Mouse (Mus musculus) lung, adult 2 months (tissue): ENCODE measurements around the gene C1rl. TPM values are rescaled to one million over a fixed set of nuclear protein-coding genes. Genes with fewer than 3 reads are reported as not detected.
A peak's percentile ranks its signal among the peaks of the same experiment; 100 is the strongest.
"Not testable (repeated sequence)": the region's sequence is repeated elsewhere in the genome, so short reads cannot be mapped to it uniquely, and the experiment has no call there.

Source experiments
- DNase-seq: peaks from one replicate; pipeline ENCODE4 v3.0.0; 2022
- H3K4me1 ChIP-seq: fragments of 200-500 bp; 2 replicates; pipeline ENCODE4 v1.6.1; 2011; ENCODE audit warnings: low read length; ENCODE audit not compliant: control insufficient read depth, insufficient read depth
- H3K4me3 ChIP-seq: fragments of 200-500 bp; replicated peaks from 2 replicates; pipeline ENCODE3; 2011; ENCODE audit warnings: low read depth, mild to moderate bottlenecking, control low read depth, low read length; ENCODE audit errors: extremely low read depth
- CTCF ChIP-seq: fragments of 200-500 bp; IDR thresholded peaks from 2 replicates; pipeline ENCODE4 v1.5.1; 2011; ENCODE audit warnings: mild to moderate bottlenecking, low read length, control low read depth; ENCODE audit not compliant: insufficient read depth
- POLR2A ChIP-seq: fragments of 200-500 bp; IDR thresholded peaks from 2 replicates; pipeline ENCODE4 v1.6.1; 2011; ENCODE audit warnings: low read depth, mild to moderate bottlenecking, control low read depth, low read length, borderline replicate concordance; ENCODE audit errors: extremely low read depth
- WGBS: fragments of 180-500 bp; shearing (Covaris S2); methylation state at CpG from one replicate; pipeline ENCODE4 v1.1.7; 2018; 5-methylcytosine and 5-hydroxymethylcytosine counted together
- polyA plus RNA-seq: library from polyadenylated mRNA; depleted of rRNA; stranded (reverse); fragments of >200 nt; gene quantifications from 2 replicates; pipeline ENCODE4 v1.2.3, GENCODE M21; 2012

C1rl gene
- polyA plus RNA-seq, 1 experiment = 5.9 TPM

DNA sequence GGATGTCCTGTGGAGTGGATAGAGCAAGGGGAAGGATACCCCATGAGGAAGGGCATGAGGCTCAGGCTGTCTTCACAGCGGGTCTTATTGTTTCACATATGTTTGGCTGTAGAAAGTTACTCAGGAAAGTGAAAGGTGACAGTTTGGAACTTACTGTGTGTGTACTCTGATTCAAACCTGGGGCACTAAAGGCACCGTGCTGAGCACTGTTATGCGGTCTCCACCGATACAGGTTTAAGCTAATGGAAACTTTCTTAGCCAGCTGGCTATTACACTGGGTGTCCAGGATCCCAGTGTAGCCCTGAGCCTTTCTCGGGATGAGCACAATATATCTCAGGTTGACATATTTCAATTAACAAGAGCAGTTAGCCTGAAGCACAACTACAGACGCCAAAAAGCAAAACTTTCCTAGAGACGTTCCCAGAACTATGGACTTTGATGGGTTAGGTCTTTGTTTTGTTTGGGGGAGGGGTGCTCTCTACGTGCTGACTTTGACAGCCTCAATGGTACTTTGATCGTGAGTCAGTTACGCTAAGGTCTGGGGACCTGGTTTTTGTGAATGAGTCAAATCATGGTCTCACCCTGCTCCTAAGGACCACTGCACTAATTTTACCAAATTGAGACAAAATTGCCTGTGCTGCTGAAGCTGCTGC lies 7.1 kb downstream of the C1rl start:
- TF ChIP-seq POLR2A (no peak), CTCF (no peak)
- Histone ChIP-seq H3K4me3 (no peak overlapping the region), H3K4me1 (no peaks in the 10 kb centered on the region)
- DNase-seq = no peak
- WGBS = 51% methylated on average over 10 of the region's 10 CpGs

DNA sequence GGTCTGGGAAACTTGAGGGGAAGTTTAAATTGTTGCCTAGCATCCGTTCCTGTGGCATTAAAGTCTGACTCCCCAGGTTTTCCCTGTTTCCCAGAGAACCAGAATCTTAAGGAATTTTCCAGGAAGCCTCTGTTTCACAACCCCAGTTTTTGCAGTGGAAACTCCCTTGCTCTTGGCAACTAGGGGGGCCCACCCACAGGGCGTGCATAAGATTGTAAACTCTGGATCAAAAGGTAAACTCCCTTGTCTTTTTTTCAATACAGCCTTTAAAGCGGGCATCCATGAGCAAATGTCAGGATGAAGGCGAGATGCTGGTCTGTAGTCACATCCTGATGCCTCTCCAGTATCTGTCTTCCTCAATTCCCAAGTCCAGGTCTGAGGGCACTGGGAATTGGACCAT lies 8.6 kb downstream of the C1rl start:
- TF ChIP-seq POLR2A (no peak), CTCF (no peak)
- 62% methylated on average over 4 of the region's 4 CpGs for WGBS

DNA sequence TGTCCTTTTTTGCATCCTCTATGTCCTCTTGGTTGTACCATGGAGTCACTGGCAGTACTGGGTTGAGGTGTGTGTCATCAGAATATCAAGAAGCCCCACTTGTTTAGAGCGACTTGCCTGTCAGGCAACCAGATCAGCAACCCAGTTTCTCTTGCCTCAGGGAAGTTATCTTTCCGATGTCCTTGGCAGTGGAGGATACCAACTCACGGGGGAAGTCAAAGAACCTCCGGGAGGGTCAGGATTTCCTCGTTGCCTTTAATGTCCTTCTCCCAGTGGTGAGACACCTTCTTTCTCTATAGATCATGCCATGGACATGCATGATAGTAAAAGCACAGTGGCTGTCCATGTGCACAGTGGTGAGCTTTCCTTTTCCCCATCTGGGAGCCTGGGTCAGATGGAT lies 9.1 kb downstream of the C1rl start:
- H3K4me1 ChIP-seq = no peaks in the 10 kb centered on the region
- TF ChIP-seq POLR2A = no peak
- DNase-seq = no peak
- WGBS = 78% methylated on average over 5 of the region's 5 CpGs
- no peak overlapping the region for H3K4me3 ChIP-seq

More for the DNA sequence above, 8.6 kb downstream of the C1rl start:
- DNase-seq = no peak
- Histone ChIP-seq H3K4me1 (no peaks in the 10 kb centered on the region), H3K4me3 (no peak overlapping the region)

DNA sequence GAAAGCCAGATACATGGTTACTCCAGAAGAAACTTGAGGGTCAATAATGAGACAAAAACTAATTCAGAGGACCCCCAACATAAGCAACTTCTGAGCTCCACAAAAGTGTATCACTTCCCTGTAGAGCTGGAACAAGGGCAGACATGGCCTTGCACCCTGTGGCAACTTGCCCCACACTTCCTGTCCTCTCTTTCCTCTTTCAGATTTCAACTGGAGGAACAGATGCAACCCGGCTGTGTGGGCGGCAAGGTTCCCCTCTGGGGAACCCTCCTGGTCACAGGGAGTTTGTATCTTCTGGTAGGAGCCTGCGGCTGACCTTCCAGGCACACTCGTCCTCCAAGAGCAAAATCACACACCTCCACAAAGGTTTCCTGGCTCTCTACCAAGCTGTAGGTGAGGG lies 12.1 kb downstream of the C1rl start:
- TF ChIP-seq CTCF = no peak
- 62% methylated on average over 4 of the region's 4 CpGs for WGBS
- no peak for DNase-seq
- H3K4me3 ChIP-seq = no peak overlapping the region
- no peaks in the 10 kb centered on the region for H3K4me1 ChIP-seq

DNA sequence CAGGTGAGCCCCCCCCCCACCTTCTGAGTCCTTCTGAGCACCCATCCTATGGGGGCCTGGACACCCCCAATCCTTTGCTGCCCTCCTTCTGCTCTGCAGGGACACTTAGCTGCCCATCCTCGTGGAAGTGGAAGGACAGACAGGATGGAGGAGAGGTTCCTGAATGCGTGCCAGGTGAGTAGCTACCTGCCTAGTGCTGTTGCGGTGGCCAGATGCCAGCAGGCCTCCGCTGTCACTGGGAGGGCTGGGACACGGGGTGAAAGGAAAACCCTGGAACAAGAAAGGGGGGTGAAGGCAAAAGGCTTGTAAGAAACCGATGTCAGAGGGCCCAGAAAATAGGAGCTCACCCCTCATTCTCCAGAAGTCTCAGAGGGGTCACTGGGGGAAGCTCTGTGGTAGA lies 14.1 kb downstream of the C1rl start:
- no peaks in the 10 kb centered on the region for H3K4me1 ChIP-seq
- no peak overlapping the region for H3K4me3 ChIP-seq
- 72% methylated on average over 6 of the region's 6 CpGs for WGBS
- no peak for TF ChIP-seq POLR2A
- no peak for TF ChIP-seq CTCF
- no peak for DNase-seq

DNA sequence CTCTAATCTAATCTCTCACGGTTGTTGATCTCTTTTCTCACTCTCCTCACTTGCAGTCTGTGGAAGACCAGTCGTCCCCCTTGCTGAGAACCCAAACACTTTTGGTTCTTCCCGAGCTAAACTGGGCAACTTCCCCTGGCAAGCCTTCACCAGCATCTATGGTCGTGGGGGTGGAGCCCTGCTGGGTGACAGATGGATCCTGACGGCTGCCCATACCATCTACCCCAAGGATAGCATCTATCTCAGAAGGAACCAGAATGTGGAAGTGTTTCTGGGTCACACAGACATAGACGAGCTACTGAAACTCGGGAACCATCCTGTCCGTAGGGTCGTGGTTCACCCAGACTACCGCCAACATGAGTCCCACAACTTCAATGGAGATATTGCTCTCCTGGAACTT lies 15.4 kb downstream of the C1rl start:
- WGBS = 62% methylated on average over 10 of the region's 10 CpGs
- no peak for DNase-seq
- Histone ChIP-seq H3K4me1 (no peaks in the 10 kb centered on the region; the same call in 1 of the 2 replicates), H3K4me3 (no peak overlapping the region)
- TF ChIP-seq CTCF = no peak
- TF ChIP-seq POLR2A = no peak

DNA sequence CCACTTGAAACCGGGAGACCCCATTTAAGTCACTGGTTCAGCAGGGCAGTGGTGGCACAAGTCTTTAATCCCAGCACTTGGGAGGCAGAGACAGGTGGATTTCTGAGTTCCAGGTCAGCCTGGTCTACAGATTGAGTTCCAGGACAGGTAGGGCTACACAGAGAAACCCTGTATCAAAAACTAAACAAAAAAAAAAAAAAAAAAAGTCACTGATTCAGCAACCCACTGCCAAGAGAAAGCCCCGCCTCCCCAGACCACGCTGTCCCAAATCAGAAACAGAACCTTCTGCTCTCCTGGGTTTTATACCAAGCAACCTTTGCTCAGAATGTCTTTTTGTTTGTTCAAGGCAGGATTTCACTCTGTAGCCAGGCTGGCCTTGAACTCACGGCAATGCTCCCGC lies 16.3 kb downstream of the C1rl start:
- H3K4me1 ChIP-seq, DNase-seq, H3K4me3 ChIP-seq: not testable (repeated sequence)
- 73% methylated on average over 5 of the region's 5 CpGs for WGBS

DNA sequence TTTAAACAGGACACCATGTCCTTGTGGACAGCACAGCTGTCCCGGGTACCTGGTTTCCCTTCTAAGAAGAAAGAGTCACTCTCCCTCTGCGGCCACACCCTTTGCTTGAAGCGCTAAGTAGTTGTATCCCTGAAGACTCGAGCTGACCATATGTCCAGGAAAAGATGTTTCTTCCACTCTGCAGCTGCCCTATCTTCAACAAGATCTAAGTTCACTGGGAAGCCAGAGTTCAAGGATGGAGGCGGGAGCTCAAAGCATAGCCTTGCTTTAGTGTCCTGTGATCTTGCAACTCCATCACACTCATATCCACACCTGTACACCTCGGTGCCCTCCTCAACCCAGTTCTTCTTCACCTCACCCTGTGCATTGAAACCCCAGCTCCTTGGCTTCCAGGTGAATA lies 19.0 kb downstream of the C1rl start:
- 50% methylated on average over 6 of the region's 6 CpGs for WGBS
- DNase-seq = no peak
- Histone ChIP-seq H3K4me3 (no peak overlapping the region), H3K4me1 (no peaks in the 10 kb centered on the region; the same call in 1 of the 2 replicates)
- no peak for TF ChIP-seq CTCF
- TF ChIP-seq POLR2A = no peak

DNA sequence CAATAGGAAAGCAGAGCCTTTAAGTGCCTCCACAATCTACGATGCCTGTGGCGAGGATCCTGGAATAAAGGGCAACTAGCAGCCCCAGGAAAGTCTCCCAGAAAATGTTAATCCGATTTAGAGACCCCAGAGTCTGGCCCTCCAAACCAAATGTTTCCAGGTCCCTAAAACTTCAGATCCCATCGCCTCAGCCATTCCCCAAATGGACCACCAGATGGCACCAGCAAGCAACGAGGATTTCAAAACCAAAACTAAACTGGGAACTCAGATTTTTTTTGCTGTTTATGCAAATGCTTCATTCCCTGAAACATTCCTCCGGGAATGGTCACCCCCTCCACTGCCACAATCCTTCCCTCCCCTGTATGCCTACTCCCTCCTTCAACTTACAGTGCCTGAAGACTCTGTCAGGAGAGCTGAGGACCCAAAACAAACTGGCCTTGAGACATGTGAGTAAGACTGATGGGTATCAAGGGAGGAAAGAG lies 19.5 kb downstream of the C1rl start, which contains the start of gene C1ra:
C1ra (plus strand) TSS at position 51 of the 482 bp plus-strand sequence.
- TF ChIP-seq CTCF (peak; percentile 65), POLR2A (no peak)
- Histone ChIP-seq H3K4me1 (no peaks in the 10 kb centered on the region; the same call in 1 of the 2 replicates), H3K4me3 (peak within 1 kb of the TSS; percentile 77)
- 3% methylated on average over 6 of the region's 6 CpGs for WGBS
- DNase-seq = peak; percentile 64

DNA sequence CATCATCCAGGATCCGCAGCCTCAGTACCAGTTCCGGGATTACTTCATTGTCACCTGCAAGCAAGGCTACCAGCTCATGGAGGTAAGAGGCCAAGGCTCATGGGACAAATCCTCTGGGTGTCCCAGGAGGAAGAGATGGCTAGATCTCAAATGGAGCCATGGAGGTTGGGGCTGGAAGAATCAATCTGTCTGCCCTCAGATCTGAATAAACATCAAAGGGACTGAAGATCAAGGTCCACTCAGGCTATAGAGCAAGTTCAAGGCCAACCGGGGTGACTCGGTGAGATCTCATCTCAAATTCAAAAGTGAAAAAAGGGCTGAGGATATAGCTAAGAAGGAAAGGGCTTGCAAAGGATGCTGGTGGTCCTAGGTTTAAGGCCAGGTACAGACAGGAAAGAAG lies 24.8 kb downstream of the C1rl start:
- WGBS = 94% methylated on average over 4 of the region's 4 CpGs
- DNase-seq, H3K4me3 ChIP-seq, H3K4me1 ChIP-seq: not testable (repeated sequence)

DNA sequence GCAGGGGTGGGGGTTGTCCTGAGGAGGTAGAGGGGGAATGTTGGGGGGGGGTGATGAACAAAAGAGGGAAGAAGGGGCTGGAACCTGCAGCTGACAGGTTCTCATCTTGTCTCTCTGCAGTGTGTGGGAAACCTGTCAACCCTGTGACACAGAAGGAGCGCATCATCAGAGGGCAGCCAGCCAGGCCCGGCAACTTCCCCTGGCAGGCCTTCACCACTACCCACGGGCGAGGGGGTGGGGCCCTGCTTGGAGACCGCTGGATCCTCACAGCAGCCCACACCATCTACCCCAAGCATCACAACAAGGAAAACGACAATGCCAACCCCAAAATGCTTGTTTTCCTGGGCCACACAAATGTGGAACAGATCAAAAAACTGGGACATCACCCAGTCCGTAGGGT lies 29.2 kb downstream of the C1rl start:
- not testable (repeated sequence) for DNase-seq, H3K4me1 ChIP-seq, H3K4me3 ChIP-seq
- 72% methylated on average over 7 of the region's 7 CpGs for WGBS
